Mouse (Mus musculus): ENCODE results near the gene Olfr1463.

DNA sequence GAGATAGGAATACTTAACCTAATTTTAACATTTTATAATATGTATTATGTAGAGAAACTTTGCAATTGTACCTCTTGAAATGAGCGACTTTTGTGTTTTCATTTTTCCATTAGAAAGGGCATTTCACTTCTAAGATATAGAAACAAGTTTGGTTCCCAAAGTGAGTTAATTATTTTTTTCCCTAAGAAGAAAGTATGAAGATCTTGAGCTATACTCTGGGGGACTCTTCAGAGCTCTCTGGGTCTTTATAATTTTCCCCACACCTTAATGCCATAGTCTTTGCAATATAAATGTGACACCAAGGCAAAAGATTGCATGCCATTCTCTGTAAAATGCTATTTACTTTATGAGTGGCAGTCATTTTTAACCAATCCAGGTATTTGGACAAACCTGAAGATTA lies 45.7 kb upstream of the Olfr1463 start, which contains the start of gene Olfr1462:
- TF ChIP-seq CTCF (conservative IDR thresholded peaks at IDR 0.05; ENCODE audit: low read length) (no peak), NANOG (IDR thresholded peaks at IDR 0.05; ENCODE audit: borderline replicate concordance, low read length) (no peak)

Data from E14TG2a.4 (cell line).